Mouse (Mus musculus) kidney, adult 18-20 months (tissue): ENCODE results near the gene Hykk.
"Not testable (repeated sequence)": the region's sequence is repeated elsewhere in the genome, so short reads cannot be mapped to it uniquely, and the experiment has no call there.

Source experiments
- DNase-seq: peaks from one replicate; pipeline ENCODE4 v3.0.0; 2021

The Hykk gene

DNA sequence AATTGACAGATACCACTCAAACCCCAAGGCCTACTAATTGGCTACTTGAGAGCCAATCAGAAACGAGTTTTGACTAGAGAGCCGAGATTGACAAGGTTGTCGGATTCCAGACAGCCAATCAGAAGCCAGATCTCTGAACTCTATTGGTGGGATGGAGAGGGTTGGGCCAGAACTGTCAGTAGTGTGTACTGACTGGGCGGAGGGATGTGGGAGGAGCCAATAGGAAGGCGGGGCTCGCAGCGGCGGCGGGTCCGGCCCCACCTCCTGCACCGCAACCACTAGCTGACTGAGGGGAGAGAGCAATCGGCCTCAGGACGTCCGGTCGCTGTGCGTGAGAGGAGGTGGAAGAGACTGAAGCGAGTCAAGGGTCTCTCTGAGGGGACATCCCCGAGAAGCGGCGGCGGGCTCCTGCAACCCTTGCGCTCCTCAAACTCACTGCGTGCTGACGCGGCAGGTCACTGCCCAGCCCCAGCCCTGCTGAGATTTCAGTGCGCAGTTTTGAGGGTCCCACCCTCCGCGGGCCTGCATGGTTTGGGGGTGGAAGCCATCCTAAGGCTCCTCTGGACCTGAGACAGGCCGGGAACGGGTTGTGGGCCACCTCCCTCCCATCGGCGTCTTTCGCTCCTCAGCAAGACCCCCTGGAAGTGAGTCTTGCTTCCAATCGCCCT lies at the start of gene Hykk:
TSS of gene Hykk (plus strand) at position 274 of the 668 bp plus-strand sequence.
- peak; percentile 90 for DNase-seq

DNA sequence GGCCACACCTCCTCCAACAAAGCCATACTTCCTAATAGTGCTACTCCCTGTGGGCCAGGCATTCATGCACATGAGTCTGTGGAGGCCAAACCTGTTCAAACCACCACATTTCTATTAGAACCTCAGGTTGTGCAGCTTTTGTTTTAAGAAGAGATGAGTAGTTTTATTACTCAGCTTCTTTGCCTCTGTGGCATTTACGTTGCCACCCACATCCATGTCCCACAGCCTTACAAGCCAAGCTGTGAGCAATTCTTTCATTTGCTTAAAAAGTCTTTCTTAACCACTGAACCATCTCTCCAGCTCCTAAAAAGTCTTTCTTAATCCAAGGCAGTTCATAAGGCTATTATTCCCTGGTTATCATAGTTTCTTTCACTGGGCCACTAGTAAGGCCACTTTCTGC lies 38.3 kb upstream of the Hykk start:
- DNase-seq, result no peak

DNA sequence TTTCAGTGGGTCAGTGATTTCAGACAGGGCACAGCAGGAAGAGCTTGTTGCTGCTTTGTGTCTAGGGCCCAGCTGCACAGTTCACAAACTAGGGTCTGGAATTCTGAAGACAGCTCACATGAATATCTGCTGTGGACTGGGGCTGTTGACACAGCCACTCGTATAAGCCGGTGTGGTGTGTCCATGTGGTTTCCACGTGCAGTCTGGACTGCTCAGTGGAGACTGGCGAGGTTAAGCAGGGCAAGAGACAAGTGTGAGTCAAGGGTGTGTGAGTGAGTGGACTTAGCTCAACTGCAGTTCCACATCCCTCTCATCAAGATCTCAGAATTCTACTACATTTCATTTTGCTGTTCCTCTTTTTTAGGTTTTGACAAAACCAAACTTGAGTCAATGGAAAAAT lies 25.0 kb upstream of the Hykk start:
- DNase-seq, result no peak

DNA sequence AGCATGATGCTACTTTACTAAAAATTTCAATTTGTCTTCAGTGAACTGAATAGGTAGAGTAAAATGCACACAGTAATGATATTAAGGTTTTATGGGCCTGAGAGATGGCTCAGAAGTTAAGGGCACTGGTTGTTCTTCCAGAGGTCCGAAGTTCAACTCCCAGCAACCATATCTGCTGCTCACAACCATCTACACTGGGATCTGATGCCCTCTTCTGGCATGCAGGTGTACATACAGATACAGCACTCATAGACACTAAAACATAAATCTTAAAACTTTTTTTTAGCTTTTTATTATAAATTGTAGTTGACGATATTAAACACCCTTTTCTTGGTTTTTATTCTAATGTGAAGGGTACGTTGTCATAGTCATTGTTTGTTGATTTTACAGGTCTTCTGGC lies 20.0 kb upstream of the Hykk start:
- DNase-seq, result no peak

DNA sequence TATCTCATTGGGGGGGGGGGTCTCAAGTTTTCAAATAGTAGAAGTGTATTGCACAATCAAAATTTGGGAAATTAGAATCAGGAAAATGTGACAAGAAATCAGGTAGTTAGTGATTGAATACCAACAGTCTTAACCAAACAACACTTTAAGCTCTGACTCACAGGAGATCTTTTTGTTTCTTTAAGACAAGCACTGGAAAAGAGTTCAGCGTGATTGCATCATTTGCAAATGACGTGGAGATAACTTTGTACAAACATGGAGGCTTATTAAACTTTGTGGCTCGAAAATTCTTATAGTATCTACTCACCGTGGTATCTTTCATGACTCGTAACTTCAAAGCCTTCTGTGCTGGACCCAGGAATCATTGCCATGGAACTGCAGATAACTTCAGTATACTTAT lies 7.6 kb upstream of the Hykk start:
- no peak for DNase-seq

DNA sequence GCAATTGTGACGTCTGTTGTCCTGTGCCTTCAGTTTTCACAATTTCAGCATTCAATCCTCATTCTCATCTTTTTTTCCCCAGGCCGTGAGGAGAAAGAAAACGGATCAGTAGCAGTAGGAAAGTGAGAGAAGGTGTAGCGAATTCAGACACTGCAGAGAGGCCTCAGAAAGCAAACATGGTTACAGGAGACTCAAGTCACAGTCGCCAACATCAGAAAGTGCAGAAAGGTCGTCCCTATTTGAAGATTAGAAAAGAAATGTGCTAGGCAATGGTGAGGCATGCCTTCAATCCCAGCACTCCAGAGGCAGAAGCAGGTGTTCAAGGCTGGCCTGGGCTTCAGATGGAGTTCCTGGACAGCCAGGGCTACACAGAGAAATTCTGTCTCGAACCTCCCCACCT lies 1.5 kb upstream of the Hykk start:
- DNase-seq, result no peak

DNA sequence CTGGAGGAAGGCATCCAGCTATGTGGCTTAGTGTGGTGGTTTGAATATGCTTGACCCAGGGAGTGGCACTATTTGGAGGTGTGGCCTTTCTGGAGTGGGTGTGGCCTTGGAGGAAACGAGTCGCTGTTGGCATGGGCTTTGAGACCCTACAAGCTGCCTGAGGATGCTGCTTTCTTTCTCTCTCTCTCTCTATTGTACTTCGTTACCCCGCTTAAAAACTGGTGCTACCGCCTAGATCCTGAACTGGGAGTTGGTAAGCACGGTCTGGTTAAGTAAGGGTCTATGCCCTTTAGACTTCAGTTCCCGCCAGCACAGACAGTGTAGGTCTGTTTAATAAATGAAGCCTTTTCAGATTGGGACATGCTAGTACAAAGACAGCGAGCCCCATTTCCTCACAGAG lies 682 bp upstream of the Hykk start:
- no peak for DNase-seq

DNA sequence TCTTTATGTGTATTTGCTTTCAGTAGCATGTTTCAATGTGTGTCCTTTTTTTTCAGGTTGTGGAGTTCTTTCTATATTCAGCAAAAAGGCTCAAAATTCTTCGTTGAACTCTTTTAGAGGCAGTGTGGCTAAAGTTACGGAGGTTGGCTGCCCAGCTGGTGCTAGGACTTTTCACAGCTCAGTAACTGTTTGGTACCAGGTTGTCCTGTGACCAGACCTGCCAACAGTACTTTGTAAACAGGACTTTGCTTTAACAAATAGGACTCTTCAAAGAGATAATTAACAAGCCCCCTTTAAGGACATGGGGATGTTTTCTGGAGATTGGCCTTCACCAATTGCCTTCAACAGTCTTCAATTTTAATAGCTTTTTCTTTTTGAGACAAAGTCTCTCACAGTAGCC lies 1.1 kb downstream of the Hykk start:
- peak; percentile 21 for DNase-seq

DNA sequence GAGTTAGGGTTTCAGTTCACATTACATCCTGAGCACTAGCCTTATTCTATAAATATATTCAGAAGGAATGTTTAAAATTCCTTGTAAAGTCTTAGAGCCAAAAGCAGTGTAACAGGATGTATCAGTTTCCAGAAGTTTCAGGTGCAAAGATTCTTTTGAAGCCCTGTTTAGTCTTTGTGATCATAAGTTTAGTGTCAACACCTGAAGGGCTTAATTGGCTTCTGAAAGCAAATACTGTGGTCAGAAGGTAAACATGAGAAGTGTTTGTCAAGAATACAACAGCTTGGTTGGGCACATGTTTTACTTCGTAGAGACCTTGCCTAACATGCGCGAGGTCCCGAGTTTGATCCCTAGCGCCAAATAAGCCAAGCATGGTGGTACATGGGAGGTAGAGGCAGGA lies 1.7 kb downstream of the Hykk start:
- no peak for DNase-seq

DNA sequence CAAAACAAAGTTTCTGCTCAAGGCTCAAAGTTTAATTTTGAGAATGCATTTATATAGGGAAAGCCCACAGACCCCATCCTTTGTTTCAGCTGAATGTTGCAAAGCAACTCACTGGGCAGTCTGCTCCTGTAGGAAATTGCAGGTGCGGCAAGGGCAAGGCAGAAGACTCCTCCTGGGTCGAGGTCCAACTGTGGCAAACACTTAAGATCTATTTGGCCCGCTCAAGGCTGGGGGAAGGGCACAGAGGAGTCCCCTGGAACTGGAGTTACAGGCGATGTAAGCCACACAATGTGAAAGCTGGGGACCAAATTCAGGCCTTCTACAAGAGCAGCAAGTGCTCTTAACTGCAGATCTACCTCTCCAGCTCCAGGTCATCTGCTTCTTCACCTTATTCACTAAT lies 2.9 kb downstream of the Hykk start:
- DNase-seq, result peak; percentile 47

DNA sequence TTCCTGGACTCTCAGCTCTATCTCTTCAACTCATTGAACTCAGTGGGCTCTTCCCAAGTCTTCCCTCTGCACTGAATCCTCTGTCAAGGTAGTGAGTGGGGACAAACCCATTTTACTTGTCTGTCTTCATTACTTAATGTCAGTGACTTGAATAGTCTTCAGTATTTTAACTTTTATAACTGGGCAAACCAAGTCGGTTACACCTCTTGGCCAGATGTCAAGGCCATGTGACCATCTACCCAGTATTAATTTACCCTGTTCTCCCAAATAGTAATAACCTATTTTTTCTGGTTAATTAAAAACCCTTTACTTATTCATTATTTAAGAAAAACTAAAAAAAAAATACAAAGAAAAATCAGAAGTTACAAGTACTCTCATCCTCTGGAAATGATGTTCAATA lies 13.7 kb downstream of the Hykk start:
- DNase-seq, result peak; percentile 36

DNA sequence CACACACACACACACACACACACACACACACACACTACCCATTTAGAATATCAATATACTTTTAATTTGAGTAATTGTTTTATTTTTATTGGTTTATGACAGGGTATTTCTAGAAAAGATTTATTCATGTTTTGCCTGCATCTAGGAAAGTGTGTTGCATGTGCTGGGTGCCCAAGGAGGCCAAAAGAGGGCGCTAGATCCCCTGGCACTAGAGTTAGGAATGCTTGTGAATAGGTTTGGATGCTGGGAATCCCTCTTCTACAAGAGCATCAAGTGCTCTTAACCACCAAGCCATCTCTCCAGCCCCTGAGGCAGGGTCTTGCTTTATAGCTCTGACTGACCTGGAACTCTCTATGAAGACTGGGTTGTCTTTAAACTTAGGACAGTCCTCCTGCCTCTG lies 14.7 kb downstream of the Hykk start:
- no peak for DNase-seq

DNA sequence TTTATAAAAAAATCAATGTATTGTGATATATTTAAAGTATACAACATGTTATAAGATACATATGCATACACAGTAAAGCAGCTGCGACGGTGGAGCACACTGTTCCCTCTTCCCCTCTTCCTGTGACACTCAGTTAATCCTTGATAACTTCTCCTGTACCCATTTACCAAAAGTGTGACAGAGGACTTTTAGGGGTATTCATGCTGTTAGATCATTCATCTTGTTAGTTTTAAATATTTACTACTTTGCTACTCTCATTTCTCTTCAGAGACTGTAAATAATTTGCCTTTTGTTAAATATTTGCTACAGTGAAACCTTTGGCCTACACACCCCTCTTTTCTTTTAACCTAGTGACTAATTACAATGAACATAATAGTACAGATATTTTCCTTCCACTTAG lies 15.3 kb downstream of the Hykk start:
- no peak for DNase-seq

DNA sequence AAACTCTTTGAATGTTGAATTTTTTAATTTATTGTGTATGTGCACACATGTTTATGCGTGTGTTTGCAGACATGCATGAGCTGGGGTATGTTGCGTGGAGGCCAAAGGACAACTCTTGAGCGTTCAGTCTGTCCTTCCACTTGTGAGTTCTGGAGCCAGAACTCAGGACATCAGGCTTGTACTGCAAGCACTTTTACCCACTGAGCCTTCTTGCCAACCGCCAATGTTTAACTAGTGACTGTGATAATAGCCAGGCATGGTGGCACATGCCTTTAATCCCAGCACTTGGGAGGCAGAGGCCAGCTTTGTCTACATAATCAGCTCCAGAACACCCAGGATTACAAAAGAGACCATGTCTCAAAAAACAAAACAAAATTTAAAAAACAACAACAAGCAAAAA lies 25.0 kb downstream of the Hykk start:
- peak; percentile 50 for DNase-seq

DNA sequence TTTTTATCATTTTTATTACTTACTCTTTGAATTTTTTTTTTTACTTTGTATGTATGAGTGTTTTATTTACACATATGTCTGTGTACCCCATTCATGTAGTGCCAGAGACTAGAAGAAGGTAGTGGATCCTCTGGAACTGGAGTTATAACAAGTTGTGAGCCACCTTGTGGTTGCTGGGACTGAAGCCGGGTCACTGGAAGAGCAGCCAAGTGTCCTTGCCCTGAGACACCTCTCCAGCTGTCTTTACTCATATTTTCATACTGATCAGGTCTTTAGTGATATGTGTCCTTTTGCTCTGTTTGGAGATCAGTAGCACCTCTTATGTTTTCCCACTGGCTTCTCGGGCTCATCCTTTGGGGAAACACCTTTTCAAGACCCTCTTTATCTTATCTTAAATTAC lies 27.4 kb downstream of the Hykk start:
- DNase-seq, result no peak

DNA sequence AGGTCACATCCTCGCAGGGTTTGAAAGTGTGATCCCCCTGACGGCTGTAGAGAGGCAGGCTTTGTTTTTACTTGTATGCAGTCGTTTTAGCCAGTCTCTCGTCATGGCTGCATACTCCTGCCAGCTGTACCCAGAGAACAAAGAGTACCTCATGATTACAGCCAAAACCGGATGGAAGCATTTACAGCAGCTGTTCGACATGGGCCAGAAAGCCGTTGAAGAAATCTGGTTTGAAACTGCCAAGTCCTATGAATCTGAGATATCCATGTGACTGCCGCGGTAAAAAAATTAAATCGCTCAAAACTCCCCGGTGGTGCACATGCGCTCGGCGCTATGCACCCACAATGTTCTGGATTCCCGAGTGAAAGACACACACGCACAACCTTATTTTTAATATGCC lies 29.2 kb downstream of the Hykk start:
- no peak for DNase-seq

DNA sequence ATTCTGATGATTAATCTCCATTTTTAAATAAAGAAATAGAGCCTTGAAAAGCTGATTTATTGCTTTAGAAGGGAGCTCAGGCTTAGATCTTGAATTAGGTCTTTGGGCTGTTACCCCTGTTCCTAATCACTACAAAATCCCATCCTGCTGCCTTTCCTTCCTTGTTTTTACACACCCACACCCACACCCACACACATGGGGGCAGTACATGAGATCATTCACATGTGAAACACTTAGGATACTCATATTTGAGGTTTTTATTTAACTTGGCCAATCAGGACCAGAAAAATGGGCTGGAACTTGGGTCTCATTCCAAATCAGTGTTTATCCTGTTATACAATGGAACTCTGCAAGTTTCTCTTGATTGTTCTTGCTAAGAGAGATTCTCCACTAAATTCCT lies 32.4 kb downstream of the Hykk start:
- DNase-seq, result no peak

DNA sequence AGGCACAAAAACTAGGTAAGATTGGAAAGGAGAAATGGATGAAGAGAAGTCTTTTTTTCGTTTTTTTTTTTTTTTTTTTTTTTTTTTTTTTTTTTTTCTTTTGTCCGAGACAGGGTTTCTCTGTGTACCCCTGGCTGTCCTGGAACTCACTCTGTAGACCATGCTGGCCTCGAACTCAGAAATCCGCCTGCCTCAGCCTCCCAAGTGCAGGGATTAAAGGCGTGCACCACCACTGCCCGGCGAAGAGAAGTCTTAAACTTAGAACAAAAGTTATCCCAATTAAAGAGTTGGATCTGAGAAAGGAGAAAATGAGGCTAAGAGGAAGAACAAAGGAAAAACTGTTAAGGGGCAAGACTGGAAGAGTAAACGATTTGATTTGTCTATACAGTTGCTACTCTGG lies 33.1 kb downstream of the Hykk start:
- not testable (repeated sequence) for DNase-seq

DNA sequence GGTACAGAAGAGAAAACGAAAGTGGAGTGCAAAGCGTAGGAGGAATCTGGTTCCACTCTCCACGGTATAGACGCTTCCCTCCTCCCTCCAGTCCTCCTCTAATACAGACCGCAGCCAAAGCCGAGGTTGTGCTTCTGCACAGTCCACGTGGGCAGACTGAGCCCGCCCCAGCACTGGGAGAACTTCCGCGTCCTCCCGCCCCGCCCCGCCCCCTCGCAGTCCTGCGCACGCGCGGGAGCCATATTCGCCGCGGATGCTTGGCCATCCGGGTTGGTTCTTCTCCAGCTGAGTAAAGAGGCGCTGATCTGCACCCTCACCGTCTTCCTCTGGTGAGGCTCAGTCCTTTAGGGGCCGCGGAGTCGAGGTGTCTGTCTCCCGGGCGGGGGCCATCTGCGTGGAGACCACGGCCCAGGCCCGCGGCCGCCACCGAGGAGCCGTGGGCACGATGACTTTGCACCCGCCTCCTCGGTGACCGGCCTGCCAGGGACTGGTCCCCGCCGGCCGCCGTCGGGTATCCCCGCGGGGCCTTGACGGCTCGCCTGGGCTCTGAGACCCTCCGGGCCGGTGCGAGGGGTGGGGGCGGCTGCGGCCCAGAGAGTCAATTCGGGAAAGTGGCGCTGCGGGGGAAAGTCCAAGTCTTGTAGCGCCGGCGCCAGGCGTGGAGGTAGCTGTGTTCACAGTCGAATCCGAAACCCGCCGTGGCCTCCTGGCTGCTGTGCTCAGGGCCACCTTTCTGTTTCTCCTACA lies 33.7 kb downstream of the Hykk start, which contains the start of the genes Psma4 and AY074887:
TSS of gene Psma4 (plus strand) at position 216 of the 747 bp plus-strand sequence.
TSS of gene AY074887 (minus strand) at position 424 of the 747 bp plus-strand sequence.
- peak; percentile 90 for DNase-seq

DNA sequence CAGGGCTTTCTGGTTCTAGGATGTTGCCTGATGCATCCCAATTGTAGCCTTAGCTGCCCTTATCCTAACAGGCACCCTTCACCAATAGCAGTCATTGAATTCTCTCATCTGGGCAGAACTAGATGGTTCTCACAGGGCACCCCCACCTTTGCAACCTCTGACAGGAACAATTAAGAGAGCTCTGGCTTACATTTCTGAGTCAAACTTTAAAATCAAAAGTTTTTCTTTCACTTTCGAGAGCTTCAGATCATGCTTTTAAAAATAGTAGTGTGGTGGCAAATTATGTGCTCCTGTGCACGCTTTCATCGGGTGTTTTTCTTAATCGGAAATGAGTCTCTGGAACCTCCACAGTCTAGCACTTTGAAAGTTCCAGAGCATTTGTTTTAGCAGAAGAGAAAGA lies 44.0 kb downstream of the Hykk start:
- DNase-seq, result no peak

DNA sequence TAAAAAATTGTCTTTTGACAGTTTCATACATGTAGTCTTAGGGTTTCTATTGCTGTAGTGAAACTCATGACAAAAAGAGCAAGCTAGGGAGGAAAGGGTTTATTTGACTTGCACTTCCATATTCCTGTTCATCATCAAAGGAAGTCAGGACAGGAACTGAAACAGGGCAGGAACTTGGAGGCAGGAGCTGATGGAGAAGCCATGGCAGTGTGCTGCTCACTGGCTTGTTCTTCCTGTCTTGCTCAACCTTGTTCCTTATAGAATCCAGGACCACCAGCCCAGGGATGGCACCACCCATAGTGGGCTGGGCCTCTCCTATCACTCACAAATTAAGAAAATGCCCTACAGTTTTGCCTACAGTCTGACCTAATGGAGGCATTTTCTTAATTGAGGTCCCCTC lies 46.6 kb downstream of the Hykk start:
- no peak for DNase-seq

DNA sequence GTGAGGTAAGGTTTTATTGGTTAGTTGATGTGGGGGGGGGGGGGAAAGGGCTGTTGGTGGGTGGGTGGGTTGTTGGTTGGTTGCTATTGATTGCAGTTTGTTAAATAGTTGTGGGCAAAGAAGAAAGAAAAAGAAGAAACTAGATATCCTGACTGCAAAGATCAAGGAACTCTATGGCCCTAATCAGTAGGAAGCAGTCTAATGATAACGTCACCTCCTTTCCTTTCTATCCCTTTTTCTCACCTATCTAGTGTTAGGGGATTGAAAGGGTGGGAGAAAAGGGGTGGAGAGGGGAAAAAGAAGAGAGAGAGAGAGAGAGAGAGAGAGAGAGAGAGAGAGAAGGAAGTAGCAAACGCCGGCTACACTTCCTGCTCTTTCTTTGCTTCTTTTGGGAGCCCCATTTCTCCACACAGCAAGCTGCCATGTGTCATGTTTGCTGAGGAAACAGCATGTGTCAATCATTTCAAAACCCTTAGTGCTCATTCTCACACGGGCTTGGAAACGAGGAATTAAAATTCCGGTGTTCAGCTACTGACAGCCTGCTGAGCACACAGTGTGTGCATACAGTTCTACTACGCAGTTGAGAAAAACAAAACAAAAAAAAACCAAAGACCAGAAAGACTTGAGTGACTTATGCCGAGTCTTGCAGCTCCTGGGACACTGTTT lies 53.0 kb downstream of the Hykk start:
- no peak for DNase-seq

DNA sequence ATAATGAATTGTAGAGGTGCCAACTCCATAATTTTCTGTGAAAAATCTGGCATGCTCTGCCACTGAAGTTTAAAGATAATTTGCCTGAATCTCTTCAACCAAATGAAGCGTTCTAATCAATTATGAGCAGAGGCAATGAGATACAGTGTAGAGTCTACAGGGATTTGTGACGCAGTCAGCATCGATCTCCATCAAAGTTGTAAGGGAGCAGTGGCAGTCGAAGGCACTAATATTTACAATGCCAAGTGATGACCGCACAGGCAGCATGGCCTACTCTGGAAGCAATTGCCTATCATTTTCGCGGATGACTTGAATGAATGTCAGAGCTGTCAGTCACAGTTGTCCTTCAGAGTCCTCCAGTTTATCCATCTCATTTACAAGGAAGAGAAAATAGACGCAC lies 63.6 kb downstream of the Hykk start, which contains the start of gene Chrna5:
TSS of gene Chrna5 (plus strand) at position 207 of the 400 bp plus-strand sequence.
- DNase-seq, result no peak
